Mouse (Mus musculus): ENCODE results near the gene Thrap3. TPM values are rescaled to one million over a fixed set of nuclear protein-coding genes. Genes with fewer than 3 reads are reported as not detected.
A peak's percentile ranks its signal among the peaks of the same experiment; 100 is the strongest.

The Thrap3 gene
- polyA plus RNA-seq, 1 experiment from 2014 or later: 150 TPM

GRCm38 (mm10) chr4:126161456-126161855 is 41.1 kb downstream of the Thrap3 start:
- ATAC-seq (replicated peaks): no peak
- Histone ChIP-seq H3K9me3 (no peaks in the 10 kb centered on the region), H3K4me3 (no peak overlapping the region), H3K36me3 (replicated peaks) (peaks cover 3% of the 10 kb centered on the region; the same call in 1 of the 2 replicates), H3K4me1 (peaks cover 11% of the 10 kb centered on the region), H3K27ac (no peak overlapping the region), H3K27me3 (replicated peaks) (no peaks in the 10 kb centered on the region), H3K4me2 (no peak overlapping the region), H3K9ac (no peak overlapping the region)
- 91% methylated on average over 6 of the region's 6 CpGs for WGBS

DNA sequence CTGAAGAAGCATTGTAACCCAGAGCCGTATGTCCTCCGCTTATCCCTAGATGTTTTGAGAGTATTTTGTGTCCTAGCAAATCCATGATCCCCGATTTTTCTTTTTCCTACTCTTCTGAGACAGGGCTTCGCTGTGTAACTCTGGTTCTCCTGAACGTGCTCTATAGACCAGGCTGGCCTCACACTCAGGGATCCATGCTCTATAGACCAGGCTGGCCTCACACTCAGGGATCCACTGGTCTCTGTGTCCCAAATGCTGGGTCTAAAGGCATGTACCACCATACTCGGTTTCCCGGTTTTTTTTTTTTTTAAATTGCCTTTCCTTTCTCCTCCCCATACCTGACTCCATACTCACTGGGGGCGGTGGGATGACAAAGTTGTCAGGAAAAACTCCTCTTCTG is 41.6 kb downstream of the Thrap3 start:
- Histone ChIP-seq H3K27ac (no peak overlapping the region), H3K9ac (no peak overlapping the region), H3K27me3 (replicated peaks) (no peaks in the 10 kb centered on the region), H3K4me2 (no peak overlapping the region), H3K36me3 (replicated peaks) (no peaks in the 10 kb centered on the region), H3K4me1 (peaks cover 11% of the 10 kb centered on the region), H3K9me3 (no peaks in the 10 kb centered on the region), H3K4me3 (no peak overlapping the region)
- ATAC-seq (replicated peaks): no peak
- 91% methylated on average over 8 of the region's 8 CpGs for WGBS

GRCm38 (mm10) chr4:126159455-126159854 is 43.1 kb downstream of the Thrap3 start:
- H3K36me3 ChIP-seq (replicated peaks): no peaks in the 10 kb centered on the region
- H3K27me3 ChIP-seq (replicated peaks): no peaks in the 10 kb centered on the region
- ATAC-seq (replicated peaks): no peak
- H3K27ac ChIP-seq: no peak overlapping the region
- no peak overlapping the region for H3K4me2 ChIP-seq
- no peaks in the 10 kb centered on the region for H3K9me3 ChIP-seq
- H3K4me1 ChIP-seq: peaks cover 11% of the 10 kb centered on the region
- H3K9ac ChIP-seq: no peak overlapping the region
- H3K4me3 ChIP-seq: no peak overlapping the region
- WGBS: 71% methylated on average over 8 of the region's 8 CpGs

DNA sequence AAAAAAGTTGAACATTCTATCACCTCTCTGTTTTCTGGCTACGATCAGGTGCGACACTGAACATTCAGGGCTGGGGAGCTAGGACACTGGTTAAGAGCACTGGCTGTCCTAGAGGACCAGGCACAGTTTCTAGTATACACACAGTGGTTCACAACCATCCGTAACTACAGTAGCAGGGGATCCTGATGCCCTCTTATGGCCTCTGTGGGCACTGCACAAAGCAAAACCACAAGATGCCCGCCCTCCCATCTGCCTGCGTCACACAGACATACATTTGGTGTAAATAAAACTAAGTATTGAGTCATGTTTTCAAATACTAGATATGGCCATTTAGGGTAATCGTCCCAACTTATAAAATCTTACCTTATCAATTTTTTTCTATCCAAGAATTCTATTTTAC is 45.0 kb downstream of the Thrap3 start:
- no peak for ATAC-seq (replicated peaks)
- Histone ChIP-seq H3K36me3 (replicated peaks) (no peaks in the 10 kb centered on the region), H3K4me2 (no peak overlapping the region), H3K9me3 (no peaks in the 10 kb centered on the region), H3K9ac (no peak overlapping the region), H3K4me1 (peaks cover 3% of the 10 kb centered on the region; the same call in 1 of the 2 replicates), H3K27ac (no peak overlapping the region), H3K27me3 (replicated peaks) (no peaks in the 10 kb centered on the region), H3K4me3 (no peak overlapping the region)
- 86% methylated on average over 6 of the region's 6 CpGs for WGBS

DNA sequence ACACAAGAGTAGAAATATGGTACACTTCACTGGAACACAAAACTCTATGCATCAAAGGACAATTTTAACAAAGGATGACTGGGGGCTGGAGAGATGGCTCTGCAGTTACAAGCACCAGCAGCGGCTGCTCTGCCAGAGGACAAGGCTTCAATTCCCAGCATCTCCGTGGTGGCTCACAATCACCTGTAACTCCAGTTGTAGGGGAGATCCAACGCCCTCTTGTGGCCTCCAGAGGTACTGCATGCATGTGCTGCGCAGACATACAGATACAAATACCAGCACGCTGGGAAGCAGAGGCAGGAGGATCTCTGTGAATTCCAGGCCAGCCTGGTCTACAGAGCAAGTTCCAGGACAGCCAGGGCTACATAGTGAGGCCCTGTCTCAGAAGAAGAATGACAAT is 45.9 kb downstream of the Thrap3 start:
- WGBS: 59% methylated on average over 5 of the region's 5 CpGs
- Histone ChIP-seq H3K9me3 (no peaks in the 10 kb centered on the region), H3K27ac (0 out of 2 replicates have a peak overlapping the region, but pooled peaks have one; percentile 53), H3K4me3 (no peak overlapping the region), H3K36me3 (replicated peaks) (no peaks in the 10 kb centered on the region), H3K9ac (no peak overlapping the region), H3K27me3 (replicated peaks) (no peaks in the 10 kb centered on the region), H3K4me1 (no peaks in the 10 kb centered on the region), H3K4me2 (no peak overlapping the region)
- ATAC-seq (replicated peaks): no peak

- Histone ChIP-seq H3K4me1 (no peaks in the 10 kb centered on the region), H3K27ac (peak overlapping the region; percentile 53), H3K9me3 (no peaks in the 10 kb centered on the region), H3K36me3 (replicated peaks) (no peaks in the 10 kb centered on the region), H3K9ac (no peak overlapping the region), H3K4me2 (no peak overlapping the region), H3K27me3 (replicated peaks) (peaks cover 2% of the 10 kb centered on the region; the same call in 1 of the 2 replicates), H3K4me3 (no peak overlapping the region)
- ATAC-seq (replicated peaks): peak; percentile 58; the same call in 1 of the 2 replicates
- 63% methylated on average over 2 of the region's 2 CpGs for WGBS
Observed at GRCm38 (mm10) chr4:126155869-126156268, 46.7 kb downstream of the Thrap3 start.

DNA sequence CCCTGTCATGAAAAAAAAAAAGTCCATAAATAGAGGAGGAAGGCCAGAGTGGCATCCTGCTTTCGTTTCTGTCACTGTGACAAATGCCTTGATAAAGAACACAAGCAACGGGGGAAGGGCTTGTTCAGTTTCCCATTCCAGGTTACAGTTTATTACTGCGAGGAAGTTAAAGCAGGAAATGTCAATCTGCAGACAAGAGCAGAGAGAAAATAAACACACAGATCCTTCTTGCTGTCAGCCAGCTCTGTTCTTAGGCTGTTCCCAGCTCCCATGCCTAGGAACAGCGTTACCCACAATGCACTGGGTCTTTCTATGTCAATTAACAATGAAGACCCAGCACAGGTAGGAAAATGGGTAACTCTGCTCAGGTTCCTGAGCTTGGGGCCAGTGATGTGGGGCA is 47.4 kb downstream of the Thrap3 start:
- no peaks in the 10 kb centered on the region for H3K36me3 ChIP-seq (replicated peaks)
- no peaks in the 10 kb centered on the region for H3K9me3 ChIP-seq
- WGBS: 74% methylated on average over 4 of the region's 4 CpGs
- no peak for ATAC-seq (replicated peaks)
- peaks cover 8% of the 10 kb centered on the region for H3K27me3 ChIP-seq (replicated peaks)
- H3K4me1 ChIP-seq: no peaks in the 10 kb centered on the region
- no peak overlapping the region for H3K4me2 ChIP-seq
- H3K27ac ChIP-seq: peak overlapping the region; percentile 53
- no peak overlapping the region for H3K9ac ChIP-seq
- H3K4me3 ChIP-seq: no peak overlapping the region

DNA sequence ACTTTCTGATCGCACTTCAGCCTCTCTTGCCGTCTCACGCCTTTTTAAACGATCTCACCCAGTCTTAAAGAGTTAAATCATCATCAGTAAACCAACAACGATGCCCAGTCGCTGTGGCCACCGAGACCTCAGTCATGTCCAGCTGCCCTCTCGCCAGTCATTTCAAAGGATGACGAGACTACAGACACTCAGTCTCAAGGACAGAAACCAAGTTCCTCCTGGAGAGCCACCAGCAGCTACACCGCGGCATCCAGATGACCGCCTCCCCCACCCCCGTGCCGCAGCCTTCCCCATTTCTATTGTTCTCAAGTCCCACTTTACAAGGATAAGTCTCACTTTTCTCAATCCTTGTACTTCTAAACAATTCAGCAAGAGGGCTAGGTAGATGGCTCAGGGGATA is 49.7 kb downstream of the Thrap3 start:
- 62% methylated on average over 14 of the region's 14 CpGs for WGBS
- no peak for ATAC-seq (replicated peaks)
- Histone ChIP-seq H3K9me3 (no peaks in the 10 kb centered on the region), H3K4me3 (no peak overlapping the region), H3K4me1 (peaks cover 16% of the 10 kb centered on the region), H3K36me3 (replicated peaks) (no peaks in the 10 kb centered on the region), H3K4me2 (no peak overlapping the region), H3K9ac (no peak overlapping the region), H3K27me3 (replicated peaks) (peaks cover 32% of the 10 kb centered on the region), H3K27ac (no peak overlapping the region)

DNA sequence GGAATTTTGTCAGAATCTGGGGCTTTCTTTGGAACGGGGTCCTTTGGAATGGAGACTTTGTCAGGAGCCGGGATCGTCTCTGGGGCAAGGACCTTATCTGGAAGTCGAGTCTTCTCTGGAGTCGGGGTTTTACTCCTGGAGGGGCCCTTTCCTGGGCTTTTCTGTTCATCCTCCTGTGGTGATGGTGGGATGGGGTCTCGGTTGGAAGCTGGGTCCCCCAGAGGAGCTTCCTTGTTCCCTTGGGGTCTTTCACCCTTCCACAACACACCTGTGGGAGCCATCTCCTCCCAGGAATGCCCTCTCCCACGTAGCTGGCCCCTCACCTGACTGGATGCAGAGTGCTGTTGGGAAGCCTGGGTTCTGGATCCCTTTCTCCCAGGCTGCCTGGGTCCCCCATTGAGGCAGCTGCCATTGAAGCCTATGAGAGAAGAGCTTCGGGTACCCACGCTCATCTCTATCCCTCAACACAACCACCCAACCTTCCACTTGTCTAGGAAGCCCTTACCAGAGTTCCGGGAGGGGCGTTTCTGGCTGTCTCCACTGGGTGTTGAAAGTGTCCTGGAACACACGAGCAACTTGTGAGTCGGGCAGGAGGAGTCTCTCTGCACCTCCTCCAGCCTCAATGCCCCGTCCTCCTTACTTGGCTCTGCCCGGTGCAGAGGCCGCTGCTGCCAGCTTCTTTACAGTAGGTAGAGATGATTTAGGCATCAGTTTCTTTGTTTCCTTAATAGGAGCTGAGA is 50.7 kb downstream of the Thrap3 start:
- Histone ChIP-seq H3K9me3 (no peaks in the 10 kb centered on the region), H3K4me1 (peaks cover 22% of the 10 kb centered on the region), H3K4me3 (no peak overlapping the region), H3K9ac (no peak overlapping the region), H3K27me3 (replicated peaks) (peaks cover 38% of the 10 kb centered on the region), H3K4me2 (no peak overlapping the region), H3K36me3 (replicated peaks) (no peaks in the 10 kb centered on the region), H3K27ac (no peak overlapping the region)
- WGBS: 84% methylated on average over 16 of the region's 16 CpGs
- ATAC-seq (replicated peaks): no peak

DNA sequence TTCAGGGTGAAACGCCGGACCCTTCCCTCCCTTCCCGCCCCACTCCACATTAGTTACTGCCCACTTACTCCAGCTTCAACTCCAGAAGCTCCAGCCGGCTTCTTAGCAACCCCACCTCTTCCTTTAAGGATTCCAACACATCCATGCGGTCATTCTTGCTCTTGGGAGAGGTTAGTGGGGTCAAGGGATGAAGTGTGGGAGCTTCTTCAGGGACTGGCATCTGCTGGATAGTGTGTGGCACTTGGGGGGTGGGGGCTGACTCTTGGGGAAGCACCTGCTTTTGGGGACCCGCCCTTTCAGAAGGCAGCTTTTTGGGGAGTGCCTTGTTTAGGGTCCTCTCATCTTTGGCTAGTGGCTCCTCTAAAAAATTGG is 51.6 kb downstream of the Thrap3 start:
- 65% methylated on average over 6 of the region's 6 CpGs for WGBS
- H3K4me3 ChIP-seq: no peak overlapping the region
- no peak overlapping the region for H3K4me2 ChIP-seq
- H3K4me1 ChIP-seq: peaks cover 22% of the 10 kb centered on the region
- peaks cover 38% of the 10 kb centered on the region for H3K27me3 ChIP-seq (replicated peaks)
- no peak overlapping the region for H3K9ac ChIP-seq
- H3K9me3 ChIP-seq: no peaks in the 10 kb centered on the region
- no peaks in the 10 kb centered on the region for H3K36me3 ChIP-seq (replicated peaks)
- no peak for ATAC-seq (replicated peaks)
- no peak overlapping the region for H3K27ac ChIP-seq

DNA sequence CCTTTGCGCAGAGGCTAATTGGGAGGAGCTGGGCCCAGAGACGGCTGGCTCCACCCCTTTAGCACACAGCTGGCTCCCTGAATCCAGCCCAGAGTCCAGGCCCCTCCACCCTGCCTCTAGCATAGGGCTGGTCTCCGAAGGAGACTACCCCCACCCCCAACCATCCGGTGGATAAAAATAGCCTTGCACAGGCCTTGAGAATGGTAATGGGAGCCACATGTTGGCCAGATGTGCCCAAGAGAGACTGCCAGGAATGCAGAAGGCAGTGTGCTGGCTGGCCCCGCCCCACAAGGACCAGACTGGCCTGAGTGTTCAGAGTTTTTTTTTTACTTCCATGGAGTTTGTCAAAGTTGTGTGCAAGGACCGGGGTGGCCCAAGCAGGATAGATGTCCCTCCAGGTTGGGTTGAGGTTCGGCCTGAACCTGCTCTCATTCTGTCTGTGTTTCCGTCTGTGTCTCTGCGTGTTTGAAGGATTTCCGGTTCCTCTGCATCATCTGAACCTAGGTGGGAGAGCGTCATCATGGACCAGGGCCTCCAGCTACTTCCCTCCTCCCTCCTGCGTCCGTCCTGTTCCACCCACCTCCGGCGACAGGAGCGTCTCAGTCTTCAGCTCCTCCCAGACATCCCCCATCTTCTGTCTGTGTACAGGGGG is 52.1 kb downstream of the Thrap3 start:
- WGBS: 54% methylated on average over 16 of the region's 16 CpGs
- no peaks in the 10 kb centered on the region for H3K36me3 ChIP-seq (replicated peaks)
- H3K4me3 ChIP-seq: no peak overlapping the region
- H3K27ac ChIP-seq: no peak overlapping the region
- H3K4me1 ChIP-seq: peaks cover 22% of the 10 kb centered on the region
- no peak overlapping the region for H3K9ac ChIP-seq
- H3K9me3 ChIP-seq: no peaks in the 10 kb centered on the region
- ATAC-seq (replicated peaks): no peak
- H3K4me2 ChIP-seq: peak overlapping the region; percentile 59; the same call in 1 of the 2 replicates
- peaks cover 38% of the 10 kb centered on the region for H3K27me3 ChIP-seq (replicated peaks)

DNA sequence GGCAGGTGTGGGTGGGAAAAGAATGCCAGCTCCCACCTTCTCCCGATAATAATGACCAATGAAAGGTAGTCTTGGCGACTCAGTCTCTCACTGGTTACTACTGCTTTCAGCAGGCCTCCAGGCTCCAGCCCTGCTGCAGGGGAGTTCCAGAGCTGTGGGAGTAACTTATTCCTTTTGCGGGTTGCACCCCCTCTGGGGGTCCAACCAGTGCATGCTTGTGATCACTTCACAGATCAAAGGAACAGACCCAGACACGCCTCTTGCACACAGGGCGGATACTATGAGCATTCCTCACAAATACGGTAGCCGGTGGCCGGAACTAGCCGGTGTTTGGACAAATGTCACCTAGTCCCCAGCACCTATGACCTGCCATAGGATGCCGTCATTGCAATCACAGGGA is 52.8 kb downstream of the Thrap3 start:
- peaks cover 38% of the 10 kb centered on the region for H3K27me3 ChIP-seq (replicated peaks)
- H3K36me3 ChIP-seq (replicated peaks): no peaks in the 10 kb centered on the region
- H3K4me3 ChIP-seq: no peak overlapping the region
- ATAC-seq (replicated peaks): no peak
- H3K4me1 ChIP-seq: peaks cover 22% of the 10 kb centered on the region
- 42% methylated on average over 10 of the region's 10 CpGs for WGBS
- peak overlapping the region; percentile 59 for H3K4me2 ChIP-seq
- no peak overlapping the region for H3K9ac ChIP-seq
- H3K9me3 ChIP-seq: no peaks in the 10 kb centered on the region
- H3K27ac ChIP-seq: no peak overlapping the region

Measured in midbrain, embryonic 15.5 days (tissue).